Mouse (Mus musculus) kidney, postnatal 25 days (tissue): ENCODE data around the gene Ets1.

Experiments used
- DNase-seq, 2 experiments: peaks; one replicate each; pipeline ENCODE4 v3.0.0; 2021; ENCODE audit warnings: mixed read lengths in 2 of 2

Gene Ets1

GRCm38 (mm10) chr9:32778866-32779265 is 142.8 kb downstream of the Ets1 start:
- DNase-seq = no peak

GRCm38 (mm10) chr9:32782391-32783092 is 146.5 kb downstream of the Ets1 start:
- peak; percentile 24 to 52 for DNase-seq

- no peak for DNase-seq
These were observed 151.1 kb downstream of the Ets1 start for GRCm38 (mm10) chr9:32787091-32787490.

GRCm38 (mm10) chr9:32787615-32788014 is 151.6 kb downstream of the Ets1 start:
- DNase-seq = peak; percentile 71 to 75

GRCm38 (mm10) chr9:32789306-32789705 is 153.3 kb downstream of the Ets1 start:
- peak; percentile 32 to 69 for DNase-seq

GRCm38 (mm10) chr9:32791699-32792098 is 155.7 kb downstream of the Ets1 start:
- DNase-seq = no peak

- no peak for DNase-seq
These were observed 162.2 kb downstream of the Ets1 start for GRCm38 (mm10) chr9:32798171-32798570.

GRCm38 (mm10) chr9:32806106-32806505 is 170.1 kb downstream of the Ets1 start:
- no peak for DNase-seq
